Mouse (Mus musculus): ENCODE results near the gene Zfp986. TPM values are rescaled to one million over a fixed set of nuclear protein-coding genes. Genes with fewer than 3 reads are reported as not detected.
"Not testable (repeated sequence)": the region's sequence is repeated elsewhere in the genome, so short reads cannot be mapped to it uniquely, and the experiment has no call there.

Gene Zfp986
- polyA plus RNA-seq (2012; rRNA removed): not detected in 2 replicates
- polyA plus RNA-seq (2014; fragmentation: Nextera tagmentation; extraction: Ambion mirVana): not detected in 2 replicates

DNA sequence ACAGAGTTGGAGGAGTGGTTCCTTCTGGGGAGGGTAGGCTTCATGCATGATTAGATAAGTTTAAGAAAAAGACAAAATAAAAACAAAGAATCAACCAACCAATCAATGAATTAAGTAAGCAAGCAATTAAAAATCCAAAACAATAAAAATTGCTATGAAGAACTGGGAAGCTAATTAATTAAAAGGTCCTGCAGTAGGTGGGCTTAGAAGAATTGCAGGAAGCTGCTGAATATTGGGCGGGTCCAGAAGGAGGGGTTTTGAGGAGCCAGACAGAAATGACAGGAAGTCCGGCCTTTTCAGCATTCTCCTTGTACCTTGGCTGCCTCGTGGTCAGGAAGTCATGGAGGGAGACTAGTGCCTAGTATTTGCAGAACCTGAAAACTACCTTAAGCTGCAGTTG, at the start of gene Zfp986:
Gene Zfp986, plus strand, starts transcription at position 301 of the 400 bp plus-strand sequence.
- not testable (repeated sequence) for ATAC-seq (ENCODE audit: insufficient read depth); H3K4me1 ChIP-seq (replicated peaks; ENCODE audit: control insufficient read depth in 2 of 2, insufficient read depth in 2 of 2, low read length in 1 of 2); DNase-seq (ENCODE audit: low read depth in 3 of 3, low spot score in 3 of 3); H3K9me3 ChIP-seq (ENCODE audit: control insufficient read depth, low read length); H3K27ac ChIP-seq; H3K36me3 ChIP-seq (replicated peaks; ENCODE audit: control insufficient read depth, insufficient read depth, low read depth); H3K27me3 ChIP-seq (ENCODE audit: control insufficient read depth, insufficient read depth, low read length); H3K4me2 ChIP-seq (ENCODE audit: low read depth); H3K4me3 ChIP-seq (ENCODE audit: insufficient read depth in 1 of 2, low read depth in 2 of 2, low read length in 2 of 2); H3K9ac ChIP-seq (replicated peaks)
- WGBS (ENCODE audit: insufficient replicate concordance): 52% methylated on average over 3 of the region's 3 CpGs

DNA sequence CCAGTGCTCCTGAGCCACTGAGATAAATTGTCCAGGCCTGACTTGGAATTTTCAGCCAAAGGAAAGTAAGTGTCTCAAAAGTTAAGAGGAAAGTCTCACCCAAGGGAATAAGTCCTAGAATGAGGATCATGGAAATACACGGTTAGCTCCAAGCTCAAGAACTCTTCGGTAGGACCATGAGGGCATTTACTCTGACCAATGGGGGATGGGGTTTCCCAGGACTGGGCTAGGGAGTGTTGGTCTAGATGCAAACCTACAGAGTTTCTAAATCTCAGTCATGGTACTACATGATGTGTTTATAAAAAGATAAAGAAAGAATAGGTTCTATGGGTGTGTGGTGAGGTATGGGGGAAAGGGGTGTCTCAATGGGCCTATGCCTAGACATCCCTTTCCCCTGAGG, 48.6 kb upstream of the Zfp986 start:
- H3K27ac ChIP-seq; H3K9ac ChIP-seq (replicated peaks); DNase-seq (ENCODE audit: low read depth in 3 of 3, low spot score in 3 of 3); H3K27me3 ChIP-seq (ENCODE audit: control insufficient read depth, insufficient read depth, low read length); ATAC-seq (ENCODE audit: insufficient read depth); H3K9me3 ChIP-seq (ENCODE audit: control insufficient read depth, low read length); H3K36me3 ChIP-seq (replicated peaks; ENCODE audit: control insufficient read depth, insufficient read depth, low read depth); H3K4me2 ChIP-seq (ENCODE audit: low read depth); H3K4me3 ChIP-seq (ENCODE audit: insufficient read depth in 1 of 2, low read depth in 2 of 2, low read length in 2 of 2); H3K4me1 ChIP-seq (replicated peaks; ENCODE audit: control insufficient read depth in 2 of 2, insufficient read depth in 2 of 2, low read length in 1 of 2): not testable (repeated sequence)
- WGBS (ENCODE audit: insufficient replicate concordance): no CpG with 5 or more reads among the region's 2 CpGs

DNA sequence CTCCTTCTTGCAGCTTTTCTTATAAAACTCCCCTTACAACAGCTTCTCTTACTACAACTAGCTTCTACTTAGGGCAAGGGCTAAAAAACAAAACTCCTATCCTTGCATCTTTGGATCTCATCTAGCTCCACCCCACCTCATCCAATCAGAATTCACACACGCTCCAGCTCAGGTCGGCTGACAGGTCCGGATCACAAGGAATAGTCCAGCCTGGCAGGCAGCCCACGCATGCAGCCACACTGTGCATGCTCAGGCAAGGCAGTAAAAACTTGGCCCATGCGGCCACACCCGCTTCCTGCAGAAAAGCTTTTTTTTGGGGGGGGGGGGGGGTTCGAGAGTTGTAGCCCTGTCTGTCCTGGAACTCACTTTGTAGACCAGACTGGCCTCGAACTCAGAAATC, 43.0 kb upstream of the Zfp986 start:
- H3K36me3 ChIP-seq (replicated peaks; ENCODE audit: control insufficient read depth, insufficient read depth, low read depth); H3K4me1 ChIP-seq (replicated peaks; ENCODE audit: control insufficient read depth in 2 of 2, insufficient read depth in 2 of 2, low read length in 1 of 2); DNase-seq (ENCODE audit: low read depth in 3 of 3, low spot score in 3 of 3); H3K9ac ChIP-seq (replicated peaks); H3K4me3 ChIP-seq (ENCODE audit: insufficient read depth in 1 of 2, low read depth in 2 of 2, low read length in 2 of 2); H3K9me3 ChIP-seq (ENCODE audit: control insufficient read depth, low read length); ATAC-seq (ENCODE audit: insufficient read depth); H3K27me3 ChIP-seq (ENCODE audit: control insufficient read depth, insufficient read depth, low read length); H3K27ac ChIP-seq; H3K4me2 ChIP-seq (ENCODE audit: low read depth): not testable (repeated sequence)
- 49% methylated on average over 3 of the region's 8 CpGs for WGBS (ENCODE audit: insufficient replicate concordance)

DNA sequence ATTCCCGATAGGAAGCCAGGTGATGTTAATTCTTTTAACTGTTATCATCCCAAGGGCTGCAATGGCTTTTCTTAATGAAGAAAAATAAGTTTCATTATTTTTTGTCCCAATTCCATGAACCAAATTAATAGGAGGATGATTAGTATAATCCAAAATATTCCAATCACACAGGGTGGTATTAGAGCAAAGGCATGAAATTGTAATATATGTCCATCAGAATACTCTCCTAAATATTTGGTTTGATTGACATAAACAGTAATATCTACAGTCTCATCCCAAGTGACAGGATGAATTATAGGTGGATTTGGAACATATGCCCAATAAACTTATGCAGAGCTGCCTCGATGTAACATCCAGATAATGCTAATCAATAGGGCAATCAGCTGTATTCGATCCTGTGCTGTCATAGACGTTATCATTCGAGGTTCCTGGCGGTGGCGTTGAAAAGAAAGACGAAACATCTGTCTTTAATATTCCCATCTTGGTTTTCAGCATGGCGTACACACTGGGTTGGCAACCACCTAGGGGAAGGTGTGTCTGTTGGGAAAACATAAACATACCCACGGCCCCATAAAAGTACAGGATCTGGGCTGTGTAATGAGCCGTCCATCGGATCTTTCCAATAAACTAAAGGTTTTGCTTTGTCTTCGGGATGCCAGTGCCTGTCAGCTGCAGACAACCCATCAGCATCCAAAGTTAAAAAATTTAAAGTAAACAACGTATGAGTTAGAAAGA, 37.1 kb upstream of the Zfp986 start:
- not testable (repeated sequence) for H3K27me3 ChIP-seq (ENCODE audit: control insufficient read depth, insufficient read depth, low read length); H3K4me3 ChIP-seq (ENCODE audit: insufficient read depth in 1 of 2, low read depth in 2 of 2, low read length in 2 of 2); H3K4me1 ChIP-seq (replicated peaks; ENCODE audit: control insufficient read depth in 2 of 2, insufficient read depth in 2 of 2, low read length in 1 of 2); H3K27ac ChIP-seq; H3K9ac ChIP-seq (replicated peaks); H3K4me2 ChIP-seq (ENCODE audit: low read depth); DNase-seq (ENCODE audit: low read depth in 3 of 3, low spot score in 3 of 3); H3K36me3 ChIP-seq (replicated peaks; ENCODE audit: control insufficient read depth, insufficient read depth, low read depth); H3K9me3 ChIP-seq (ENCODE audit: control insufficient read depth, low read length)
- WGBS (ENCODE audit: insufficient replicate concordance): 82% methylated on average over 1 of the region's 14 CpGs
- peak; percentile 30; the same call in 1 of the 2 replicates for ATAC-seq (ENCODE audit: insufficient read depth)

DNA sequence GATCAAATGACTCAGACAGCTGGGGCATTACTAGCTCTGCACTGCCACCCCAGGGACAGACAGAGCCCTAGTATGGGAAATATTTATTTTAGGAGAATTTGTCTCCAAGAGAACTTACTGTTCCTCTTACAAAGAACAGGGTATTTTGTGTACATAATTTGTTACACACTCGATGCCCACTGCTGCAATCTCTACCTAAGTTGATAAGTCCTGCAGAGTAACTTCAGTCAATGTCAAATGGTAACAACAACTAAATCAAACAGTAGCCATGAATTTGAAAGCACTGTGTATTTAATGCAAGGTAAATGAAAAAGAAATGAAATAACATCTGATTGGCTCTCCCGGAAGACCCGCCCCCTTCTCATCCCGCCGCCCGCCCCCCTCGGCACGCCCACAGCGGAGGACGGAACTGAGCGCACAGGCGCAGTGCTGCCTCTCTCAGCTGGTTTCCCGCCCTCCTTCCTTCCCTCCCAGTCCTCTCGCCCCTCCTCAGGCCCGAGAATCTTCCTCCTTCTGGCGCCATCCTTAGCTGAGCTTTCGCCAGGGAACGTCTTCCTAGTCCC, 32.2 kb upstream of the Zfp986 start:
- not testable (repeated sequence) for H3K27ac ChIP-seq; H3K4me1 ChIP-seq (replicated peaks; ENCODE audit: control insufficient read depth in 2 of 2, insufficient read depth in 2 of 2, low read length in 1 of 2); DNase-seq (ENCODE audit: low read depth in 3 of 3, low spot score in 3 of 3); H3K4me3 ChIP-seq (ENCODE audit: insufficient read depth in 1 of 2, low read depth in 2 of 2, low read length in 2 of 2); H3K27me3 ChIP-seq (ENCODE audit: control insufficient read depth, insufficient read depth, low read length); H3K36me3 ChIP-seq (replicated peaks; ENCODE audit: control insufficient read depth, insufficient read depth, low read depth); H3K9ac ChIP-seq (replicated peaks); H3K9me3 ChIP-seq (ENCODE audit: control insufficient read depth, low read length); H3K4me2 ChIP-seq (ENCODE audit: low read depth)
- peak; percentile 32 for ATAC-seq (ENCODE audit: insufficient read depth)
- WGBS (ENCODE audit: insufficient replicate concordance): 72% methylated on average over 6 of the region's 18 CpGs

DNA sequence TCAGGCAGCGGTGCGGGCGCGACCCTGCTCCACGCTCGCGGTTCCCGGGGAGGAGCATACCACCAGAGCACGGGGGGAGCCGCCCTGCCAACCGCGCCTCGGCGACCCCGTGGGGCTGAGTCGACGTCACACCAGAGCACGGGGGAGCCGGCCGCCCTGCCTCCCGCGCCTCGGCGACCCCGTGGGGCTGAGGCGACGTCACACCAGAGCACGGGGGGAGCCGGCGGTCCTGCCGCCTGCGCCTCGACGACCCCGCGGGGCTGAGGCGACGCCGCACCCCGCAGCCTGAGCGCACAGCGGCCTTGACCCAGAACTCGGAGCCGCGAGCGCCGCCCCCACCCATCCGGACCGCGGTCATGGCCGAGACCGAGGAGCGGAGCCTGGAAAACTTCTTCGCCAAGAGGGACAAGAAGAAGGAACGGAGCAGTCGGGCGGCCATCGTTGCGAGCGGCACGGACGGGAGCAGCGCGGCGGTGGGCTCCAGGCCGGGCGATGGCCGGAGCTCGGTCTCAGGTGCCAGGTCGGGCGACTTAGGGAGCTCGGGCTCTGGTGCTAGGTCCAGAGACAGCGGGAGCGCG, 31.6 kb upstream of the Zfp986 start:
- not testable (repeated sequence) for H3K36me3 ChIP-seq (replicated peaks; ENCODE audit: control insufficient read depth, insufficient read depth, low read depth); H3K9ac ChIP-seq (replicated peaks); H3K27me3 ChIP-seq (ENCODE audit: control insufficient read depth, insufficient read depth, low read length); H3K9me3 ChIP-seq (ENCODE audit: control insufficient read depth, low read length); H3K4me3 ChIP-seq (ENCODE audit: insufficient read depth in 1 of 2, low read depth in 2 of 2, low read length in 2 of 2); DNase-seq (ENCODE audit: low read depth in 3 of 3, low spot score in 3 of 3); H3K4me2 ChIP-seq (ENCODE audit: low read depth); H3K27ac ChIP-seq; H3K4me1 ChIP-seq (replicated peaks; ENCODE audit: control insufficient read depth in 2 of 2, insufficient read depth in 2 of 2, low read length in 1 of 2)
- WGBS (ENCODE audit: insufficient replicate concordance): 51% methylated on average over 47 of the region's 75 CpGs
- peak; percentile 70 for ATAC-seq (ENCODE audit: insufficient read depth)

DNA sequence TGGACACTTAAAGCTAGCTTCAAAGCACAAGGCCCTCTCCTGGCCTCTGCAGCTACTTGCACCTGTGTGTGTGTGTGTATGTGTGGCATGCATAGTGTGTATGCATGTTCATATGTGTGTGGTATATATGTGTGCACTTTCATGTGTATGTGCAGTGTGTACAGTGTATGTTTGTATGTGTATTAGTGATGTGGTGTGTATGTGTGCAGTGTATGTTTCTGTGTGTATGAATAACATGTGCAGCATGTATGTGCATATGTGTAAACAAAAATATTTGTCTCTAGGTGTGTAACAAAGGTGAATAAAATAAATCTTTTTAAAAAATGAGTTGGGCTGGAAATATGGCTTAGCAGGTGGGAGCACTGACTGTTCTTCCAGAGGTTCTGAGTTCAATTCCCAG, 21.8 kb upstream of the Zfp986 start:
- not testable (repeated sequence) for H3K4me2 ChIP-seq (ENCODE audit: low read depth); H3K27me3 ChIP-seq (ENCODE audit: control insufficient read depth, insufficient read depth, low read length); H3K9ac ChIP-seq (replicated peaks); H3K9me3 ChIP-seq (ENCODE audit: control insufficient read depth, low read length); H3K4me3 ChIP-seq (ENCODE audit: insufficient read depth in 1 of 2, low read depth in 2 of 2, low read length in 2 of 2); H3K36me3 ChIP-seq (replicated peaks; ENCODE audit: control insufficient read depth, insufficient read depth, low read depth); H3K4me1 ChIP-seq (replicated peaks; ENCODE audit: control insufficient read depth in 2 of 2, insufficient read depth in 2 of 2, low read length in 1 of 2); H3K27ac ChIP-seq; DNase-seq (ENCODE audit: low read depth in 3 of 3, low spot score in 3 of 3)
- ATAC-seq (ENCODE audit: insufficient read depth): peak; percentile 36

Data from liver, embryonic 14.5 days (tissue).